Mouse (Mus musculus): ENCODE results near the gene Pam16. TPM values are rescaled to one million over a fixed set of nuclear protein-coding genes. Genes with fewer than 3 reads are reported as not detected.
A peak's percentile ranks its signal among the peaks of the same experiment; 100 is the strongest.

Pam16 gene
- polyA plus RNA-seq, 1 experiment from 2014 or later: 94.8 TPM

DNA sequence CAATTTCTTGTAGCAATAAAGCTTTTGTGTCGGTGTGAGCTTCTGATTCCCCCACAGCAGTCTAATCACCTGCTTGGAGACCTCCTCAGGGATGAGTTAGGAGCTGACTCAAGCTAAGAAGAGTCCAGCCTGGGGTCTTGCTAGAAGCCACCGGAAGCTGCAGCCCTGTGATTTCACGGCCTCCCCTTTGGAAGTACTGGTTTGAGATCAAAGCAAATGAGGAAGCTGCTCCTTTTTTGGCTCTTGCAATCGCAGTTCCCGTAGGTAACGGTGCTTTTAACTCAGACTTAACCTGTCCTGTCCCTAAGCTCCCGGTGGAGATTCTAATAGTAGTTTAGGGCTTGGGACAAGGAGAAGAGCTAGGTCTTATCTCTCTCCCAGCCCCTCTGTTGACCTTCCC lies 46.2 kb downstream of the Pam16 start:
- peaks cover 5% of the 10 kb centered on the region; the same call in 1 of the 2 replicates for H3K4me1 ChIP-seq

DNA sequence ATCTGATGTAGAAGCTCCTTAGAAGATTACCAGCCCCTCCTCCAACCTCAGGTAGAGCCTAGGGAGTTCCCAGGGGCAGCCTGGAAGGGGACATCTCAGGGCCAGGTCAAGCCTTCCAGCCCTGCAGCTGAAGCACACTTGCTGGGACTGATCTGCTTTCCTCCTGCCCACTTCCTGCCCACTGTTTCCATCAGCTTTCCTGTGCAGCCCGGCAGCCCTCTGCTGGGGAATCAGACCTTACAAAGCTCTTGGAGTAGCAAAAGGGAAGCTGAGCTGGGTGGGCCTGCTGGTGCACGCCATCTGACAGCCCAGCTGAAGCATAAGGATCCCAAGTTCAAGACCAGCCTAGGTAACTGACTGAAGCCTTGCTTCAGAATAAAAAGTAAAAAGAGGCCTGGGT lies 47.9 kb downstream of the Pam16 start:
- H3K4me3 ChIP-seq: no peak overlapping the region
- WGBS: 63% methylated on average over 2 of the region's 2 CpGs
- H3K9me3 ChIP-seq (replicated peaks): no peaks in the 10 kb centered on the region
- H3K36me3 ChIP-seq: no peaks in the 10 kb centered on the region
- H3K27ac ChIP-seq (replicated peaks): no peak overlapping the region
- H3K4me1 ChIP-seq: peaks cover 5% of the 10 kb centered on the region; the same call in 1 of the 2 replicates
- no peak for DNase-seq (ENCODE audit: low spot score)
- H3K27me3 ChIP-seq (ENCODE audit: low read depth, poor library complexity, severe bottlenecking): no peaks in the 10 kb centered on the region

More for the DNA sequence above, 46.2 kb downstream of the Pam16 start:
- 72% methylated on average over 7 of the region's 7 CpGs for WGBS
- Histone ChIP-seq H3K27ac (replicated peaks) (no peak overlapping the region), H3K27me3 (ENCODE audit: low read depth, poor library complexity, severe bottlenecking) (no peaks in the 10 kb centered on the region), H3K9me3 (replicated peaks) (no peaks in the 10 kb centered on the region), H3K4me3 (no peak overlapping the region), H3K36me3 (no peaks in the 10 kb centered on the region)
- no peak for DNase-seq (ENCODE audit: low spot score)

DNA sequence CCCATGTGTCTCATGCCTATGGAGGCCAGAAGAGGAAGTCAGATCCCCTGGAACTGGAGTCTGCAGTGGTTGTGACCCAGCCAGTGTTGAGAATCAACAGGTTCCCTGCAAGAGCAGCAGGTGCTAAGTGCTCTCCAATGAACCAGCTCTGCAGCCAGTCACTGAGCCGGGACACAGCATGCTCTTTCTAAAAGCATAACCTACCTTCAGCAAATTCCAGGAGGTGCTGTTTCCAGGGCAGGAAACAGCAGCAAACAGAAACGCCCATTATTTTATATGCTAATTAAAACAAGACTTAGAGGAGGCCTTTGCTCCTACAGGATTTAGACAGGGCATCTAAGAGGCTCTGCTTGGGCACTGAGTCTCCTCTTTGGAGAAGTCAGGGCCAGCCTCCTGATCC lies 48.8 kb downstream of the Pam16 start:
- Histone ChIP-seq H3K4me1 (peaks cover 7% of the 10 kb centered on the region), H3K9me3 (replicated peaks) (no peaks in the 10 kb centered on the region), H3K27ac (replicated peaks) (no peak overlapping the region), H3K36me3 (no peaks in the 10 kb centered on the region), H3K4me3 (no peak overlapping the region), H3K27me3 (ENCODE audit: low read depth, poor library complexity, severe bottlenecking) (no peaks in the 10 kb centered on the region)
- no peak for DNase-seq (ENCODE audit: low spot score)
- whole genome bisulfite sequencing: 49% methylated on average over 2 of the region's 2 CpGs

DNA sequence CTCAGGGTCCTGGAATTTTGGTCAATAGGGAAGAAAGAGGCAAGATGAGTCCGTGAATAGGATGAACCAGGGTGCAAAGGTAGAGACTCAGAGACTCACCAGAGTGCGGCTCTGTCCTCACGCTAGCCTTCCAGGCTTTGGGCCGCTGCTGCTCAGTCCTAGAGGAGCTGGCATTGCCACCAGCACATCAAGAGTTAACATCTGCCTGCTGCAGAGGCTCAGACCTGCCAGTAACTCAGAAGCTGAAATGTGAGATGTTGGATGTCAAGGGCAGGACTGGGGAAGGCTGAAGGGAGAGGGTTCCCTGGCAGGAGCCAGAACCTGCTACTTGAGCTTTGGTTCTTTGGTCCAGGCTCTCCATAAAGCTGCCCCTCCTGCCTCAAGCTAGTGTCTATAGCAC lies 54.1 kb downstream of the Pam16 start:
- no peak overlapping the region for H3K4me3 ChIP-seq
- no peak overlapping the region for H3K27ac ChIP-seq (replicated peaks)
- DNase-seq (ENCODE audit: low spot score): no peak

DNA sequence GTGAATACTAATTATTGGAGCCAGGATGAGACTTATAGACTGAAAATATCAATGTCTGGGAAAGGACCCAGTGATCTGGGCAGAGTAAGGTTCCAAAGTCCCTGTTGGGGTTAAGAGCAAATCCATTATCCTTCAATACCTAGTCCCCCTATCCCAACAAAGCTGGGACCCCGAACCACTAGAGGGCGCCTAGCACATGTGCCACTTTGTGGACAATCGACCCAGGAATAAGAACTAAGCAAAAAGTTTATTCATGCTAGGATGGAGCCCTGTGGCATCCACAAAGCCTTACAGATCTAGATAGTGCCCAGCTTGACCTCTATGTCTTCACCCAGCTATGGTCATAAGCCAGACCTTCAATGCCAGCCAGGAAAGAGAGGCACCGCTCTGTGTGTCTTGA lies 56.9 kb downstream of the Pam16 start:
- Histone ChIP-seq H3K27ac (replicated peaks) (peak overlapping the region; percentile 46; the same call in 1 of the 2 replicates), H3K4me3 (no peak overlapping the region), H3K36me3 (no peaks in the 10 kb centered on the region), H3K4me1 (peaks cover 10% of the 10 kb centered on the region), H3K27me3 (ENCODE audit: low read depth, poor library complexity, severe bottlenecking) (no peaks in the 10 kb centered on the region), H3K9me3 (replicated peaks) (no peaks in the 10 kb centered on the region)
- 19% methylated on average over 4 of the region's 4 CpGs for WGBS
- DNase-seq (ENCODE audit: low spot score): peak; percentile 84

More for the DNA sequence above, 54.1 kb downstream of the Pam16 start:
- H3K9me3 ChIP-seq (replicated peaks): no peaks in the 10 kb centered on the region
- H3K27me3 ChIP-seq (ENCODE audit: low read depth, poor library complexity, severe bottlenecking): no peaks in the 10 kb centered on the region
- peaks cover 10% of the 10 kb centered on the region for H3K4me1 ChIP-seq
- H3K36me3 ChIP-seq: no peaks in the 10 kb centered on the region
- 53% methylated on average over 4 of the region's 4 CpGs for WGBS

Other genes with a start within 250 kb of the Pam16 start
- 0.56 and 0.92 TPM in 2 replicates for gene Adcy9, start 204.5 kb downstream of the Pam16 start, polyA plus RNA-seq (2016; fragmentation: Nextera tagmentation; extraction: Ambion mirVana)
- 21.0 and 22.1 TPM in 2 replicates for gene Srl, start 83.2 kb downstream of the Pam16 start, polyA plus RNA-seq (2016; fragmentation: Nextera tagmentation; extraction: Ambion mirVana)
- gene Tfap4, start 65.1 kb downstream of the Pam16 start, polyA plus RNA-seq (2016; fragmentation: Nextera tagmentation; extraction: Ambion mirVana): 28.0 and 32.6 TPM in 2 replicates
- gene Glis2, start 30.3 kb downstream of the Pam16 start, polyA plus RNA-seq (2016; fragmentation: Nextera tagmentation; extraction: Ambion mirVana): 23.0 and 23.6 TPM in 2 replicates
- gene Vasn, start 15.0 kb upstream of the Pam16 start, polyA plus RNA-seq (2016; fragmentation: Nextera tagmentation; extraction: Ambion mirVana): 9.0 and 10.6 TPM in 2 replicates
- 59.9 and 66.1 TPM in 2 replicates for gene Dnaja3, start 15.0 kb upstream of the Pam16 start, polyA plus RNA-seq (2016; fragmentation: Nextera tagmentation; extraction: Ambion mirVana)
- 21.4 and 25.0 TPM in 2 replicates for gene Coro7, start 54.8 kb upstream of the Pam16 start, polyA plus RNA-seq (2016; fragmentation: Nextera tagmentation; extraction: Ambion mirVana)
- 195 and 217 TPM in 2 replicates for gene Nmral1, start 94.4 kb upstream of the Pam16 start, polyA plus RNA-seq (2016; fragmentation: Nextera tagmentation; extraction: Ambion mirVana)
- 73.9 and 76.1 TPM in 2 replicates for gene Hmox2, start 101.4 kb upstream of the Pam16 start, polyA plus RNA-seq (2016; fragmentation: Nextera tagmentation; extraction: Ambion mirVana)
- 111 and 116 TPM in 2 replicates for gene Cdip1, start 165.3 kb upstream of the Pam16 start, polyA plus RNA-seq (2016; fragmentation: Nextera tagmentation; extraction: Ambion mirVana)
- gene 4930562C15Rik, start 210.4 kb upstream of the Pam16 start, polyA plus RNA-seq (2016; fragmentation: Nextera tagmentation; extraction: Ambion mirVana): 0.30 and 0.39 TPM in 2 replicates